Mouse (Mus musculus): ENCODE results near the gene Acat2. TPM values are rescaled to one million over a fixed set of nuclear protein-coding genes. Genes with fewer than 3 reads are reported as not detected.

Gene Acat2
- polyA plus RNA-seq, 1 experiment from 2014 or later: 348 TPM

DNA sequence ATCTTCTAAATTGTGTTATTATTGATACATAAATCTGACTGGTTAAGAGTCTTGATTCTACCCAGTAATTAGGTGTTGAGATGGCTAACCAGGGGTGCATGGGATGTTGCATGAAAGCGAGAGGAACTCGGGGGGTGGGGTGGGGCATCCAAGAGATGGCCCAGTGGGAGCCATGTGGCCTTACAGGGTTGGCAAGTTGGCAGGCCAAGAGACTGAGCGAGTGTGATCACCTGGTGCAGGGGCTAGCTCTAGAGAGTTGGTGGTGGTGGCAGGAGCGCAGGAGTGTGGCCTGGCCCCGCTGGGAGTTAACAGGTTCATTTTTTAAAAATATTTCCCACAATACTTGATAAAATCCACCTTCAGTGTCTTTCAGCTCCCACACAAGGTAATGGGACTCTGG lies 62.9 kb downstream of the Acat2 start:
- Histone ChIP-seq H3K9me3 (no peaks in the 10 kb centered on the region), H3K36me3 (replicated peaks) (peaks cover 62% of the 10 kb centered on the region), H3K27ac (replicated peaks) (peak overlapping the region; percentile 79), H3K27me3 (replicated peaks; ENCODE audit: low read depth, poor library complexity, severe bottlenecking) (no peaks in the 10 kb centered on the region), H3K4me3 (peak overlapping the region; percentile 6; the same call in 1 of the 2 replicates), H3K4me1 (peaks cover 14% of the 10 kb centered on the region)
- WGBS: 83% methylated on average over 5 of the region's 5 CpGs
- no peak for DNase-seq (ENCODE audit: low spot score)

Other genes with a start within 250 kb of the Acat2 start
- gene Igf2r, start 191.1 kb downstream of the Acat2 start, polyA plus RNA-seq (2016; fragmentation: Nextera tagmentation; extraction: Ambion mirVana): 25.9 and 27.2 TPM in 2 replicates
- gene Mas1, start 92.6 kb downstream of the Acat2 start, polyA plus RNA-seq (2016; fragmentation: Nextera tagmentation; extraction: Ambion mirVana): 0.44 and 0.72 TPM in 2 replicates
- not detected in 2 replicates for gene Mrgprh, start 84.7 kb downstream of the Acat2 start, polyA plus RNA-seq (2016; fragmentation: Nextera tagmentation; extraction: Ambion mirVana)
- 2.4 and 3.4 TPM in 2 replicates for gene Pnldc1, start 50.5 kb downstream of the Acat2 start, polyA plus RNA-seq (2016; fragmentation: Nextera tagmentation; extraction: Ambion mirVana)
- 548 and 551 TPM in 2 replicates for gene Tcp1, start 45.0 kb downstream of the Acat2 start, polyA plus RNA-seq (2016; fragmentation: Nextera tagmentation; extraction: Ambion mirVana)
- gene Mrpl18, start 44.4 kb downstream of the Acat2 start, polyA plus RNA-seq (2016; fragmentation: Nextera tagmentation; extraction: Ambion mirVana): 198 and 200 TPM in 2 replicates
- 0.98 and 1.3 TPM in 2 replicates for gene Acat3, start 20.1 kb downstream of the Acat2 start, polyA plus RNA-seq (2016; fragmentation: Nextera tagmentation; extraction: Ambion mirVana)
- 148 and 153 TPM in 2 replicates for gene Wtap, start 33.4 kb upstream of the Acat2 start, polyA plus RNA-seq (2016; fragmentation: Nextera tagmentation; extraction: Ambion mirVana)
- 95.4 and 101 TPM in 2 replicates for gene Sod2, start 46.1 kb upstream of the Acat2 start, polyA plus RNA-seq (2016; fragmentation: Nextera tagmentation; extraction: Ambion mirVana)
- not detected in 2 replicates for gene Gpr31b, start 91.5 kb upstream of the Acat2 start, polyA plus RNA-seq (2016; fragmentation: Nextera tagmentation; extraction: Ambion mirVana)
- gene Tcp10b, start 100.4 kb upstream of the Acat2 start, polyA plus RNA-seq (2016; fragmentation: Nextera tagmentation; extraction: Ambion mirVana): not detected in 2 replicates
- not detected in 2 replicates for gene Unc93a, start 171.1 kb upstream of the Acat2 start, polyA plus RNA-seq (2016; fragmentation: Nextera tagmentation; extraction: Ambion mirVana)

Measured in embryonic facial prominence, embryonic 10.5 days (tissue).